Mouse (Mus musculus) lung, embryonic 14.5 days (tissue): ENCODE measurements around the gene Ajap1. TPM values are rescaled to one million over a fixed set of nuclear protein-coding genes. Genes with fewer than 3 reads are reported as not detected.
A peak's percentile ranks its signal among the peaks of the same experiment; 100 is the strongest.

Experiments used
- ATAC-seq: fragments of 200-750 bp; cut with Nextera tagmentation; 2 replicates; pipeline ENCODE4 v1.8.0; 2017; ENCODE audit warnings: mild to moderate bottlenecking, moderate TSS enrichment, moderate library complexity; ENCODE audit not compliant: insufficient read depth
- DNase-seq: peaks from one replicate; pipeline ENCODE4 v3.0.0-alpha.2; 2015
- H3K27ac ChIP-seq: fragments of 300-500 bp; sonication (generic); 2 replicates; pipeline ENCODE4 v1.5.1; 2014; ENCODE audit warnings: low read depth, mild to moderate bottlenecking, moderate library complexity
- H3K27me3 ChIP-seq: fragments of 300-500 bp; sonication (generic); 2 replicates; pipeline ENCODE4 v1.6.1; 2014; ENCODE audit warnings: low read length, control low read depth; ENCODE audit not compliant: insufficient read depth
- H3K36me3 ChIP-seq: fragments of 300-500 bp; sonication (generic); 2 replicates; pipeline ENCODE4 v1.6.1; 2014; ENCODE audit warnings: control low read depth; ENCODE audit not compliant: insufficient read depth
- H3K4me1 ChIP-seq: fragments of 300-500 bp; sonication (generic); 2 replicates; pipeline ENCODE4 v1.6.1; 2014; ENCODE audit warnings: antibody characterized with exemption, control low read depth; ENCODE audit not compliant: insufficient read depth
- H3K4me2 ChIP-seq: fragments of 300-500 bp; sonication (generic); 2 replicates; pipeline ENCODE4 v1.6.1; 2014; ENCODE audit warnings: mild to moderate bottlenecking
- H3K4me3 ChIP-seq: fragments of 300-500 bp; sonication (generic); 2 replicates; pipeline ENCODE4 v1.5.1; 2014; ENCODE audit warnings: low read depth, low read length
- H3K9ac ChIP-seq: fragments of 300-500 bp; sonication (generic); 2 replicates; pipeline ENCODE4 v1.6.1; 2014
- H3K9me3 ChIP-seq: fragments of 300-500 bp; sonication (generic); 2 replicates; pipeline ENCODE4 v1.6.1; 2016; ENCODE audit warnings: low read depth, low read length, control low read depth
- CTCF ChIP-seq: IDR thresholded peaks from 2 replicates; pipeline ENCODE4 v1.5.1; 2016; ENCODE audit warnings: antibody characterized with exemption, low read depth
- WGBS: fragments of 180-500 bp; shearing (Covaris S2); extraction: QIAGEN DNeasy Blood & Tissue Kit; methylation state at CpG from one replicate; pipeline ENCODE4 v1.1.7; 2014; 5-methylcytosine and 5-hydroxymethylcytosine counted together
- polyA plus RNA-seq: library from polyadenylated mRNA; unstranded; fragments of >200 nt; fragmentation: Nextera tagmentation; extraction: Ambion mirVana; gene quantifications from 2 replicates; pipeline ENCODE4 v1.2.1, GENCODE M21; 2014

Ajap1 gene
- polyA plus RNA-seq, 1 experiment from 2014 or later = not detected

DNA sequence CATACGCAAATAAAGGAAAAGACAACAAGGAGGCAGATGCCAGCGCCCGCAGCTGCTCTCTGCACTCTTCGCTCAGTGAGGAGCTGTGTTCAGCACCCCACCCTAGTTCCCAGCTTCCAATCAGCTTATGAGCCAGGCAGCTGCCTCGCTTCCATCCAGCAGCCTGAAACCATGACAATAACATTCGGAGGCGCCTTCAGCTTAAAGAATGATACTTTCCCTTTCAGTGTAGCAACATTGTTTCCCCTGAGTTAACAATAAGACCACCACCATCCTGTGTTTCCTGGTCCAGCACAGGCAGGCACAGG lies 124.4 kb downstream of the Ajap1 start:
- DNase-seq (no peak), ATAC-seq (no peak)
- H3K9me3 ChIP-seq = no peaks in the 10 kb centered on the region
- H3K27me3 ChIP-seq = no peaks in the 10 kb centered on the region
- H3K4me2 ChIP-seq = no peak overlapping the region
- H3K27ac ChIP-seq = no peak overlapping the region
- TF ChIP-seq CTCF = no peak
- no peaks in the 10 kb centered on the region for H3K36me3 ChIP-seq
- H3K4me1 ChIP-seq = no peaks in the 10 kb centered on the region
- WGBS = 51% methylated on average over 7 of the region's 7 CpGs
- H3K4me3 ChIP-seq = no peak overlapping the region
- H3K9ac ChIP-seq = no peak overlapping the region

DNA sequence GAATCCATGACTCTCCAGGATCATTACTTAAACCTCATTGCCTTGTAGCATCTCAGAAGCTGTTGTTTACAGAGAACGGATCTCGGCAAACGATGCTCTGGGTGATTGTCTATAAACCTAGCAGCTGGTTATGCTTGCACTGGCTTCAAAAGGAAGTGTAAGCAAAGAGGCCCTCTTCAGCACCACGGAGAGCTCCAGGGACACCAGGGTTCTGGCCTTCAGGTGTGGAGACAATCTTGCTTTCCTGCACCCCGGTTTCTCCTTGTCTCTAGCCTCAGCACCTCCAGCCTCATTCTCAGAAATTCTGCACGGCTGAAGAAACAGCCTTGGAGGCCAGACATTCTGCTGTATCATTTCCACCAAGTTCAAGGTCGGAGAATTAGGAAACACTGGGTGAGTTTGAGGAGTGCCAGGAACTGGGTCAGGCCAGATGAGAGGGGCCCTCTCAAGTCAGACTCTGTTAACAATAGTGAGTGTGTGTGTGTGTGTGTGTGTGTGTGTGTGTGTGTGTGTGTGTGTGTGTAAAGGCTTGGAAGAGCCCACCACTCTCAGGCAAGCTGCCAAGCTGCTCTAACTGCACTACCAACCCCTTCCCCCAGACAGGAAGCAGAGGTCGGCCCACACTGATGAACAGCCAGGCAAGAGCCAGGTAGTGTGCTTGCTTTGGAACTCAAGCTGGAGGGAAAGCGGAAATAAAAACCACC lies 124.9 kb downstream of the Ajap1 start:
- Histone ChIP-seq H3K4me2 (no peak overlapping the region), H3K27me3 (no peaks in the 10 kb centered on the region), H3K4me1 (no peaks in the 10 kb centered on the region), H3K4me3 (no peak overlapping the region), H3K9me3 (no peaks in the 10 kb centered on the region), H3K9ac (no peak overlapping the region), H3K27ac (no peak overlapping the region), H3K36me3 (no peaks in the 10 kb centered on the region)
- DNase-seq (peak; percentile 79), ATAC-seq (no peak)
- WGBS = 49% methylated on average over 9 of the region's 9 CpGs
- no peak for TF ChIP-seq CTCF

DNA sequence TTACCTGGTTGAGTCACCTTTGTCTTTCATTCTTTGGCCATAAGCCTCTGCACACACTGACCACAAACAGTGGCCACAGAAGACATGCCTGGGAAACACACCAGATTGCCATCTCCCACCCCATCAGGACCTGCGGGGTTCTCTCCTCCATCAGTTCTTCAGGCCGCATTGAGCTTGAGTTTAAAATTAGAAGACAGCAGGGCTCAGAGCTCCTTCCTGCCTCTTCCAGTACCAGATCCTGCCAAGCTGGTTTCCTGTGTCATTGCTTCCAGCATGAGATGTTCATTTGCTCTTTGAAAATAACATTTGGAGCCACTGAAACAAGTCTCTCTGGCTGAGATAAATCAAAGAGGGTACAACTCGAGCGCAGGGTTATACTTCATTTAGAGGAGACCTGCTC lies 126.4 kb downstream of the Ajap1 start:
- WGBS = 89% methylated on average over 4 of the region's 4 CpGs
- Histone ChIP-seq H3K4me1 (no peaks in the 10 kb centered on the region), H3K36me3 (no peaks in the 10 kb centered on the region), H3K4me2 (no peak overlapping the region), H3K9ac (no peak overlapping the region), H3K27ac (no peak overlapping the region), H3K27me3 (no peaks in the 10 kb centered on the region), H3K9me3 (no peaks in the 10 kb centered on the region), H3K4me3 (no peak overlapping the region)
- ATAC-seq (no peak), DNase-seq (no peak)
- TF ChIP-seq CTCF = no peak

DNA sequence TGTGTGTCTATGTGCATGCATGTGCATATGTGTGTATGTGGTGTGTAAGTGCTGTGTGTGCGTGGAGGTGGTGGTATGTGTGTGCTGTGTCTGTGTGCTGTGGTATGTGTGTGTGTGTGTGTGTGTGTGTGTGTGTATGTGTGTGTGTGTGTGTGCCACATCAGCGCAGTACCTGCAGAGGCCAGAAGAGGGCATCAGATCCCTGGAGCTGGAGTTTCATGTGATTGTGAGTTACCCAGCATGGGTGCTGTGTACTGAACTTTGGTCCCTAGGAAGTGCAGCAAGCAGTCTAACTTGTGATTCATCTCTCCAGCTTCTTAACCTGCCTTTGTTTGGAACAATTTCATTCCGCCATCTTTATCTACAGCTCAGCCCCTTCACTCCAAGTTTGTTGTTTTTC lies 137.6 kb downstream of the Ajap1 start:
- Histone ChIP-seq H3K9me3 (no peaks in the 10 kb centered on the region), H3K27me3 (no peaks in the 10 kb centered on the region), H3K27ac (no peak overlapping the region), H3K9ac (no peak overlapping the region), H3K4me2 (no peak overlapping the region), H3K4me3 (no peak overlapping the region), H3K4me1 (no peaks in the 10 kb centered on the region), H3K36me3 (no peaks in the 10 kb centered on the region)
- ATAC-seq = no peak
- DNase-seq = no peak
- no peak for TF ChIP-seq CTCF
- 91% methylated on average over 3 of the region's 3 CpGs for WGBS

DNA sequence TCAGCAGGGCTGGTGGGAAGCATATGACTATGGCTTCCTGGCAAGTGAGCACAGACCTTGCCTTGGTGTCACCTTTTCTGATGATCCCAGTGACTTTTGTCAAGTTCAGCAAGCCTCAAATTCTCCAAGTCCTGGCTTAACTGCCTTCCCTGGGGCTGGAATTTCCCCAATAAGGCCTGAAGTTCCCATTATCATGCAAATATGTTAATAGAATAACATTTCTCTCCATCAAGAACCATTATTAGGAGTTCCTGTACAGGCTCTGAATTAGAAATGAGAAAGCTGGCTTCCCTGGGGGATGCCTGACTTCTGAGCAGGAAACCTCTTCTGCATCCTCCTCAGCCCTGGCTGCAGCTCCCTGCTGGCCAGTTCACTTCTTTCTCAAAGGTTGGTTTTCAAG lies 141.7 kb downstream of the Ajap1 start:
- Histone ChIP-seq H3K4me2 (no peak overlapping the region), H3K4me1 (no peaks in the 10 kb centered on the region), H3K4me3 (no peak overlapping the region), H3K27me3 (no peaks in the 10 kb centered on the region), H3K9me3 (no peaks in the 10 kb centered on the region), H3K36me3 (no peaks in the 10 kb centered on the region), H3K27ac (no peak overlapping the region), H3K9ac (no peak overlapping the region)
- no peak for DNase-seq
- TF ChIP-seq CTCF = no peak
- no peak for ATAC-seq

DNA sequence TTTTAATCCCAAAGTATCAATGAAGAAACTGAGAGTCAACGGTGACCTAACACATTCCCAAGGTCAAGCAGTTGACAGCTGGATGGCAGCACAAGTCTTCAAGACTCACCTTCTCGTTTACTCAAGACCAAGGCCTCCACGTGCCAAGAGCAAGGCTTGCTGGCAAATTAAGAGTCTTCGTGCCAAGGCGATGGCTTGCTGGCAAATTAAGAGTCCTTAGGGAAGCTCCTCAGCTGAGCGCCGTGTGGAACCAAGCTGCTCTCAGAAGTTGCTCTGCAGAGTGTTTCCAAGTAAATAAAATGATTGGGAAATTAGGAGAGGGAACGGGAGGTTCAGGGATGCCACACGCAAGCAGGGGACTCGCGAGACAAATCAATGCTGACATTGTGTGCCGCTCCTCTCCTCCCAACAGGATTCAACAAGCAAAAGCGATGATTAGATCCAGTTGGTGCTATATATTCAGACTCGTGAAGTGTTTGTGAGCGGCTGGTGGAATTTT lies 147.3 kb downstream of the Ajap1 start:
- Histone ChIP-seq H3K27me3 (no peaks in the 10 kb centered on the region), H3K9me3 (no peaks in the 10 kb centered on the region), H3K36me3 (no peaks in the 10 kb centered on the region), H3K27ac (no peak overlapping the region), H3K9ac (no peak overlapping the region), H3K4me2 (no peak overlapping the region), H3K4me1 (no peaks in the 10 kb centered on the region), H3K4me3 (no peak overlapping the region)
- WGBS = 72% methylated on average over 15 of the region's 15 CpGs
- ATAC-seq (no peak), DNase-seq (no peak)
- no peak for TF ChIP-seq CTCF

DNA sequence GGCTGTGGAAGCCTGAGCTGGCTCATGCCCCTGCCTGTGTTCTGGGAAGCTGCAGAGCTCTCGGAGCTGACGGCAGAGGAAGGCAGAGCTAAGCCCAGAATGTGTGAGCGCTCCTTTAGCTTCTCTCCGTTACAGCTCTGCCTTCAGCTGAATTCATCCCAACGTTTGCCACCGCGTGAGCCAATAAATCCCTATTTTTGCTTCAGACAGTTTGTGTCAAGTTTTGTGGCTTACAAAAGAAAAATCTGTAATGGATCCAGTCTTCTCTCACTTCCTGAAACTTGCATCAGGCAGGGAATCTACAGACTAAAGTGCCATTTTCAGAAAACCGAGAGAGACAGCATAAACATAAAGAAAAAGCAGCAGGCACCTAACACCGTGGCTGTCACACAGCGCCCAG lies 154.8 kb downstream of the Ajap1 start:
- Histone ChIP-seq H3K36me3 (no peaks in the 10 kb centered on the region), H3K9me3 (no peaks in the 10 kb centered on the region), H3K4me1 (no peaks in the 10 kb centered on the region), H3K4me2 (no peak overlapping the region), H3K27ac (no peak overlapping the region), H3K27me3 (no peaks in the 10 kb centered on the region), H3K4me3 (no peak overlapping the region), H3K9ac (no peak overlapping the region)
- TF ChIP-seq CTCF = no peak
- ATAC-seq = no peak
- WGBS = 61% methylated on average over 10 of the region's 10 CpGs
- DNase-seq = no peak
